Mouse (Mus musculus): ENCODE results near the gene Spred3.

GRCm38 (mm10) chr7:29134693-29135386, 35.4 kb downstream of the Spred3 start, which contains the start of gene Rasgrp4:
- TF ChIP-seq CTCF (IDR thresholded peaks at IDR 0.05; ENCODE audit: extremely low read depth, insufficient read length, insufficient replicate concordance, low read depth, low read length) (no peak), POLR2A (IDR thresholded peaks at IDR 0.05; ENCODE audit: low read depth, low read length) (no peak)

All from small intestine, adult 2 months (tissue).